Mouse (Mus musculus): Measurements from ENCODE around the gene Lrrc46. TPM values are rescaled to one million over a fixed set of nuclear protein-coding genes. Genes with fewer than 3 reads are reported as not detected.

Gene Lrrc46
- polyA plus RNA-seq (2015; fragmentation: Nextera tagmentation; extraction: Ambion mirVana) = 1.1 and 2.0 TPM in 2 replicates

GRCm38 (mm10) chr11:97041022-97041899 lies at the start of gene Lrrc46, which contains the start of gene Mrpl10:
TSS of gene Lrrc46 (minus strand) at chr11:97041407.
TSS of gene Mrpl10 (plus strand) at chr11:97041560.
- Histone ChIP-seq H3K36me3 (ENCODE audit: control insufficient read depth, insufficient read depth) (peaks cover 6% of the 10 kb centered on the region; the same call in 1 of the 2 replicates), H3K4me1 (ENCODE audit: control insufficient read depth, insufficient read depth, low read length) (peaks cover 10% of the 10 kb centered on the region), H3K4me3 (ENCODE audit: low read length) (peak within 1 kb of the TSS; percentile 96), H3K27me3 (ENCODE audit: control insufficient read depth, insufficient read depth, low read length) (no peaks in the 10 kb centered on the region), H3K27ac (ENCODE audit: low read length) (peak within 1 kb of the TSS; percentile 74), H3K9ac (ENCODE audit: low read length) (peak within 1 kb of the TSS; percentile 97), H3K9me3 (replicated peaks; ENCODE audit: control insufficient read depth, low read length) (no peaks in the 10 kb centered on the region), H3K4me2 (ENCODE audit: low read depth, low read length) (peak within 1 kb of the TSS; percentile 99)
- ATAC-seq (replicated peaks; ENCODE audit: extremely low read depth, insufficient read depth, low FRiP score) = peak; percentile 90
- WGBS = under 1% methylated on average over 48 of the region's 48 CpGs

- H3K9ac ChIP-seq (ENCODE audit: low read length) = no peak overlapping the region
- H3K9me3 ChIP-seq (replicated peaks; ENCODE audit: control insufficient read depth, low read length) = peaks cover 17% of the 10 kb centered on the region
- H3K4me3 ChIP-seq (ENCODE audit: low read length) = no peak overlapping the region
- no peak overlapping the region for H3K4me2 ChIP-seq (ENCODE audit: low read depth, low read length)
- no peaks in the 10 kb centered on the region for H3K36me3 ChIP-seq (ENCODE audit: control insufficient read depth, insufficient read depth)
- H3K4me1 ChIP-seq (ENCODE audit: control insufficient read depth, insufficient read depth, low read length) = peaks cover 9% of the 10 kb centered on the region
- no peak for ATAC-seq (replicated peaks; ENCODE audit: extremely low read depth, insufficient read depth, low FRiP score)
- peaks cover 10% of the 10 kb centered on the region for H3K27me3 ChIP-seq (ENCODE audit: control insufficient read depth, insufficient read depth, low read length)
- 61% methylated on average over 6 of the region's 6 CpGs for whole genome bisulfite sequencing
- no peak overlapping the region for H3K27ac ChIP-seq (ENCODE audit: low read length)
These were observed 45.2 kb upstream of the Lrrc46 start for GRCm38 (mm10) chr11:97086365-97086764.

GRCm38 (mm10) chr11:97084821-97085505 lies 43.8 kb upstream of the Lrrc46 start:
- Histone ChIP-seq H3K36me3 (ENCODE audit: control insufficient read depth, insufficient read depth) (no peaks in the 10 kb centered on the region), H3K27ac (ENCODE audit: low read length) (no peak overlapping the region), H3K4me1 (ENCODE audit: control insufficient read depth, insufficient read depth, low read length) (peaks cover 9% of the 10 kb centered on the region), H3K9ac (ENCODE audit: low read length) (no peak overlapping the region), H3K4me3 (ENCODE audit: low read length) (no peak overlapping the region), H3K27me3 (ENCODE audit: control insufficient read depth, insufficient read depth, low read length) (peaks cover 6% of the 10 kb centered on the region; the same call in 1 of the 2 replicates), H3K4me2 (ENCODE audit: low read depth, low read length) (no peak overlapping the region), H3K9me3 (replicated peaks; ENCODE audit: control insufficient read depth, low read length) (peaks cover 17% of the 10 kb centered on the region)
- no peak for ATAC-seq (replicated peaks; ENCODE audit: extremely low read depth, insufficient read depth, low FRiP score)
- 81% methylated on average over 15 of the region's 15 CpGs for WGBS

GRCm38 (mm10) chr11:97083401-97084140 lies 42.4 kb upstream of the Lrrc46 start:
- WGBS = 14% methylated on average over 22 of the region's 22 CpGs
- Histone ChIP-seq H3K9ac (ENCODE audit: low read length) (no peak overlapping the region), H3K27me3 (ENCODE audit: control insufficient read depth, insufficient read depth, low read length) (peaks cover 6% of the 10 kb centered on the region; the same call in 1 of the 2 replicates), H3K9me3 (replicated peaks; ENCODE audit: control insufficient read depth, low read length) (peaks cover 7% of the 10 kb centered on the region), H3K36me3 (ENCODE audit: control insufficient read depth, insufficient read depth) (no peaks in the 10 kb centered on the region), H3K27ac (ENCODE audit: low read length) (no peak overlapping the region), H3K4me3 (ENCODE audit: low read length) (no peak overlapping the region), H3K4me2 (ENCODE audit: low read depth, low read length) (peak overlapping the region; percentile 35), H3K4me1 (ENCODE audit: control insufficient read depth, insufficient read depth, low read length) (peaks cover 9% of the 10 kb centered on the region)
- no peak for ATAC-seq (replicated peaks; ENCODE audit: extremely low read depth, insufficient read depth, low FRiP score)

GRCm38 (mm10) chr11:97082977-97083376 lies 41.8 kb upstream of the Lrrc46 start:
- Histone ChIP-seq H3K27me3 (ENCODE audit: control insufficient read depth, insufficient read depth, low read length) (peaks cover 6% of the 10 kb centered on the region; the same call in 1 of the 2 replicates), H3K4me2 (ENCODE audit: low read depth, low read length) (no peak overlapping the region; the same call in 1 of the 2 replicates), H3K27ac (ENCODE audit: low read length) (no peak overlapping the region), H3K4me1 (ENCODE audit: control insufficient read depth, insufficient read depth, low read length) (peaks cover 9% of the 10 kb centered on the region), H3K9me3 (replicated peaks; ENCODE audit: control insufficient read depth, low read length) (peaks cover 5% of the 10 kb centered on the region; the same call in 1 of the 2 replicates), H3K36me3 (ENCODE audit: control insufficient read depth, insufficient read depth) (no peaks in the 10 kb centered on the region), H3K4me3 (ENCODE audit: low read length) (no peak overlapping the region), H3K9ac (ENCODE audit: low read length) (no peak overlapping the region)
- WGBS = 37% methylated on average over 11 of the region's 11 CpGs
- ATAC-seq (replicated peaks; ENCODE audit: extremely low read depth, insufficient read depth, low FRiP score) = no peak; the same call in 1 of the 2 replicates

- Histone ChIP-seq H3K27ac (ENCODE audit: low read length) (no peak overlapping the region), H3K9me3 (replicated peaks; ENCODE audit: control insufficient read depth, low read length) (no peaks in the 10 kb centered on the region; the same call in 1 of the 2 replicates), H3K4me2 (ENCODE audit: low read depth, low read length) (no peak overlapping the region), H3K4me3 (ENCODE audit: low read length) (no peak overlapping the region), H3K36me3 (ENCODE audit: control insufficient read depth, insufficient read depth) (no peaks in the 10 kb centered on the region), H3K27me3 (ENCODE audit: control insufficient read depth, insufficient read depth, low read length) (peaks cover 6% of the 10 kb centered on the region; the same call in 1 of the 2 replicates), H3K9ac (ENCODE audit: low read length) (no peak overlapping the region), H3K4me1 (ENCODE audit: control insufficient read depth, insufficient read depth, low read length) (peaks cover 9% of the 10 kb centered on the region)
- 23% methylated on average over 9 of the region's 9 CpGs for WGBS
- ATAC-seq (replicated peaks; ENCODE audit: extremely low read depth, insufficient read depth, low FRiP score) = no peak
These were observed 39.1 kb upstream of the Lrrc46 start for GRCm38 (mm10) chr11:97080291-97080690.

GRCm38 (mm10) chr11:97078751-97079150 lies 37.5 kb upstream of the Lrrc46 start:
- Histone ChIP-seq H3K4me2 (ENCODE audit: low read depth, low read length) (no peak overlapping the region), H3K36me3 (ENCODE audit: control insufficient read depth, insufficient read depth) (no peaks in the 10 kb centered on the region), H3K27me3 (ENCODE audit: control insufficient read depth, insufficient read depth, low read length) (0 out of 2 replicates have a peak, but pooled peaks cover 5% of the 10 kb centered on the region), H3K4me1 (ENCODE audit: control insufficient read depth, insufficient read depth, low read length) (peaks cover 6% of the 10 kb centered on the region), H3K9me3 (replicated peaks; ENCODE audit: control insufficient read depth, low read length) (no peaks in the 10 kb centered on the region; the same call in 1 of the 2 replicates), H3K27ac (ENCODE audit: low read length) (no peak overlapping the region), H3K4me3 (ENCODE audit: low read length) (no peak overlapping the region), H3K9ac (ENCODE audit: low read length) (no peak overlapping the region)
- ATAC-seq (replicated peaks; ENCODE audit: extremely low read depth, insufficient read depth, low FRiP score) = no peak
- 33% methylated on average over 4 of the region's 4 CpGs for WGBS

- ATAC-seq (replicated peaks; ENCODE audit: extremely low read depth, insufficient read depth, low FRiP score) = no peak
- no peaks in the 10 kb centered on the region for H3K9me3 ChIP-seq (replicated peaks; ENCODE audit: control insufficient read depth, low read length)
- H3K4me1 ChIP-seq (ENCODE audit: control insufficient read depth, insufficient read depth, low read length) = peaks cover 10% of the 10 kb centered on the region
- no peak overlapping the region for H3K4me3 ChIP-seq (ENCODE audit: low read length)
- no peak overlapping the region for H3K4me2 ChIP-seq (ENCODE audit: low read depth, low read length)
- H3K36me3 ChIP-seq (ENCODE audit: control insufficient read depth, insufficient read depth) = no peaks in the 10 kb centered on the region
- no peaks in the 10 kb centered on the region for H3K27me3 ChIP-seq (ENCODE audit: control insufficient read depth, insufficient read depth, low read length)
- no peak overlapping the region for H3K9ac ChIP-seq (ENCODE audit: low read length)
- WGBS = 62% methylated on average over 8 of the region's 8 CpGs
- no peak overlapping the region for H3K27ac ChIP-seq (ENCODE audit: low read length)
These were observed 33.0 kb upstream of the Lrrc46 start for GRCm38 (mm10) chr11:97074235-97074634.
